Mouse (Mus musculus) CH12.LX (cell line): ENCODE measurements around the gene Psd. TPM values are rescaled to one million over a fixed set of nuclear protein-coding genes. Genes with fewer than 3 reads are reported as not detected.

ENCODE experiments used
- DNase-seq: peaks from one replicate; pipeline ENCODE4 v3.0.0-alpha.2; 2013; ENCODE audit errors: extremely low read depth
- H3K27ac ChIP-seq: 2 replicates; pipeline ENCODE4 v1.5.1; 2012; ENCODE audit warnings: low read depth, mild to moderate bottlenecking, control low read depth, moderate library complexity; ENCODE audit not compliant: insufficient read depth
- H3K27me3 ChIP-seq: replicated peaks from 2 replicates; pipeline ENCODE3; 2012; ENCODE audit warnings: inconsistent platforms
- H3K36me3 ChIP-seq, 2 experiments: replicated peaks in 1 of 2; 2 replicates each; pipeline versions ENCODE3 to v1.6.1; 2012; ENCODE audit warnings: inconsistent platforms in 1 of 2, low read length in 1 of 2, mild to moderate bottlenecking in 1 of 2, mixed read lengths in 1 of 2, moderate library complexity in 1 of 2; ENCODE audit not compliant: control insufficient read depth in 1 of 2, insufficient read depth in 1 of 2
- H3K4me1 ChIP-seq, 2 experiments: 2 replicates each; pipeline ENCODE4 v1.6.1; 2012; ENCODE audit warnings: inconsistent platforms in 1 of 2, moderate library complexity in 1 of 2; ENCODE audit not compliant: insufficient read depth in 2 of 2, control insufficient read depth in 1 of 2
- H3K4me2 ChIP-seq: 2 replicates; pipeline ENCODE4 v1.6.1; 2012; ENCODE audit warnings: low read depth, mild to moderate bottlenecking, control low read depth; ENCODE audit not compliant: poor library complexity, insufficient read depth, severe bottlenecking
- H3K4me3 ChIP-seq, 3 experiments: fragments of 150-350 bp in 1 of 3; sonication (generic) in 1 of 3; replicated peaks in 1 of 3; 2 replicates each; pipeline versions ENCODE3 to v1.5.1; 2011 to 2012; ENCODE audit warnings: low read depth in 2 of 3, low read length in 2 of 3, mild to moderate bottlenecking in 2 of 3, moderate library complexity in 2 of 3, control low read depth in 1 of 3, improper control_type of control experiment in 1 of 3, inconsistent platforms in 1 of 3, mixed read lengths in 1 of 3; ENCODE audit not compliant: poor library complexity in 1 of 3
- H3K79me2 ChIP-seq: replicated peaks from 2 replicates; pipeline ENCODE4 v1.6.1; 2012; ENCODE audit warnings: mild to moderate bottlenecking, moderate library complexity; ENCODE audit not compliant: control insufficient read depth, poor library complexity, insufficient read depth, severe bottlenecking; ENCODE audit errors: extremely low read depth
- H3K9ac ChIP-seq: 2 replicates; pipeline ENCODE4 v1.6.1; 2012; ENCODE audit warnings: low read depth, mild to moderate bottlenecking, control low read depth, moderate library complexity; ENCODE audit not compliant: insufficient read depth
- H3K9me3 ChIP-seq: replicated peaks from 2 replicates; pipeline ENCODE3; 2012; ENCODE audit warnings: low read length, inconsistent platforms, mixed read lengths
- CHD1 ChIP-seq: IDR thresholded peaks from 2 replicates; pipeline ENCODE4 v1.6.1; 2012; ENCODE audit warnings: low read depth, low read length, improper control_type of control experiment, inconsistent platforms
- CHD2 ChIP-seq: IDR thresholded peaks from 2 replicates; pipeline ENCODE4 v1.6.1; 2011; ENCODE audit warnings: low read length, improper control_type of control experiment
- ELF1 ChIP-seq: IDR thresholded peaks from 2 replicates; pipeline ENCODE4 v1.6.1; 2014; ENCODE audit warnings: low read depth, mild to moderate bottlenecking, inconsistent platforms, low read length, improper control_type of control experiment
- EP300 ChIP-seq: IDR thresholded peaks from 2 replicates; pipeline ENCODE4 v1.6.1; 2011; ENCODE audit warnings: low read length, improper control_type of control experiment
- ETS1 ChIP-seq: conservative IDR thresholded peaks from 2 replicates; pipeline ENCODE4 v1.6.1; 2012; ENCODE audit warnings: low read depth, mild to moderate bottlenecking, inconsistent platforms, low read length, improper control_type of control experiment, moderate library complexity
- IRF4 ChIP-seq: IDR thresholded peaks from 2 replicates; pipeline ENCODE4 v1.6.1; 2014; ENCODE audit warnings: low read depth, mild to moderate bottlenecking, inconsistent platforms, low read length, improper control_type of control experiment
- JUN ChIP-seq: IDR thresholded peaks from 2 replicates; pipeline ENCODE4 v1.6.1; 2011; ENCODE audit warnings: low read depth, mild to moderate bottlenecking, low read length, improper control_type of control experiment, moderate library complexity; ENCODE audit not compliant: insufficient read depth
- MAFK ChIP-seq: IDR thresholded peaks from 2 replicates; pipeline ENCODE4 v1.6.1; 2011; ENCODE audit warnings: low read length, improper control_type of control experiment; ENCODE audit not compliant: insufficient replicate concordance
- MAX ChIP-seq: IDR thresholded peaks from 2 replicates; pipeline ENCODE4 v1.6.1; 2011; ENCODE audit warnings: low read length, improper control_type of control experiment
- MAZ ChIP-seq: IDR thresholded peaks from 2 replicates; pipeline ENCODE4 v1.6.1; 2012; ENCODE audit warnings: low read depth, mild to moderate bottlenecking, inconsistent platforms, low read length, improper control_type of control experiment, moderate library complexity
- MEF2A ChIP-seq: IDR thresholded peaks from 2 replicates; pipeline ENCODE4 v1.6.1; 2014; ENCODE audit warnings: low read depth, mild to moderate bottlenecking, inconsistent platforms, low read length, improper control_type of control experiment, borderline replicate concordance
- MXI1 ChIP-seq: IDR thresholded peaks from 2 replicates; pipeline ENCODE4 v1.6.1; 2011; ENCODE audit warnings: mild to moderate bottlenecking, low read depth, low read length, improper control_type of control experiment
- MYC ChIP-seq: IDR thresholded peaks from 2 replicates; pipeline ENCODE4 v1.6.1; 2011; ENCODE audit warnings: low read depth, mild to moderate bottlenecking, improper control_type of control experiment, low read length
- NELFE ChIP-seq: IDR thresholded peaks from 2 replicates; pipeline ENCODE4 v1.6.1; 2011; ENCODE audit warnings: low read depth, low read length, improper control_type of control experiment
- NRF1 ChIP-seq: IDR thresholded peaks from 2 replicates; pipeline ENCODE4 v1.6.1; 2014; ENCODE audit warnings: low read depth, mild to moderate bottlenecking, inconsistent platforms, low read length, improper control_type of control experiment, moderate library complexity
- PAX5 ChIP-seq: IDR thresholded peaks from 2 replicates; pipeline ENCODE4 v1.6.1; 2012; ENCODE audit warnings: low read length, inconsistent platforms, mixed read lengths
- RAD21 ChIP-seq: IDR thresholded peaks from 2 replicates; pipeline ENCODE4 v1.6.1; 2011; ENCODE audit warnings: low read depth, mild to moderate bottlenecking, low read length, improper control_type of control experiment, moderate library complexity
- RCOR1 ChIP-seq: conservative IDR thresholded peaks from 2 replicates; pipeline ENCODE4 v1.6.1; 2012; ENCODE audit warnings: low read depth, mild to moderate bottlenecking, inconsistent platforms, low read length, improper control_type of control experiment
- SIN3A ChIP-seq: IDR thresholded peaks from 2 replicates; pipeline ENCODE4 v1.6.1; 2012; ENCODE audit warnings: low read length, improper control_type of control experiment, inconsistent platforms
- SMC3 ChIP-seq: IDR thresholded peaks from 2 replicates; pipeline ENCODE4 v1.6.1; 2011; ENCODE audit warnings: low read depth, low read length, improper control_type of control experiment
- USF1 ChIP-seq: IDR thresholded peaks from 2 replicates; pipeline ENCODE4 v1.6.1; 2014; ENCODE audit warnings: low read depth, mild to moderate bottlenecking, inconsistent platforms, low read length, improper control_type of control experiment
- USF2 ChIP-seq: conservative IDR thresholded peaks from 2 replicates; pipeline ENCODE4 v1.6.1; 2011; ENCODE audit warnings: low read depth, low read length, improper control_type of control experiment
- ZMIZ1 ChIP-seq: IDR thresholded peaks from 2 replicates; pipeline ENCODE4 v1.6.1; 2012; ENCODE audit warnings: low read depth, mild to moderate bottlenecking, inconsistent platforms, low read length, improper control_type of control experiment
- dilution Hi-C: fragments of 300-500 bp; cut with MboI; formaldehyde crosslinking; loops from 2 replicates; pipeline ENCODE4 v1.14.3; 2020; ENCODE audit warnings: low sequenced_read_pairs; ENCODE audit not compliant: extremely low pct_unique_long_range_greater_than_20kb, extremely low pct_ligation_motif_present
- in situ Hi-C: fragments of 300-500 bp; cut with MboI; formaldehyde crosslinking; loops from 3 replicates; pipeline ENCODE4 v1.14.3; 2019; ENCODE audit warnings: low sequenced_read_pairs, low pct_ligation_motif_present, low pct_unique_long_range_greater_than_20kb, mixed read lengths
- polyA plus RNA-seq: library from polyadenylated mRNA; unstranded; fragments of >175 nt; gene quantifications from 2 replicates; pipeline ENCODE4 v1.2.1, GENCODE M21; 2012; ENCODE audit warnings: low read depth; ENCODE audit not compliant: insufficient read length
- total RNA-seq, 2 experiments: library from RNA; depleted of rRNA; stranded (reverse); fragments of 300-350 nt in 1 of 2; fragments of >200 nt in 1 of 2; gene quantifications; 2 replicates each; pipeline ENCODE4 v1.2.3; 2012 to 2014

Gene Psd
- total and polyA plus RNA-seq, 3 experiments, result 0.70 to 20.1 (median 2.2) TPM

DNA sequence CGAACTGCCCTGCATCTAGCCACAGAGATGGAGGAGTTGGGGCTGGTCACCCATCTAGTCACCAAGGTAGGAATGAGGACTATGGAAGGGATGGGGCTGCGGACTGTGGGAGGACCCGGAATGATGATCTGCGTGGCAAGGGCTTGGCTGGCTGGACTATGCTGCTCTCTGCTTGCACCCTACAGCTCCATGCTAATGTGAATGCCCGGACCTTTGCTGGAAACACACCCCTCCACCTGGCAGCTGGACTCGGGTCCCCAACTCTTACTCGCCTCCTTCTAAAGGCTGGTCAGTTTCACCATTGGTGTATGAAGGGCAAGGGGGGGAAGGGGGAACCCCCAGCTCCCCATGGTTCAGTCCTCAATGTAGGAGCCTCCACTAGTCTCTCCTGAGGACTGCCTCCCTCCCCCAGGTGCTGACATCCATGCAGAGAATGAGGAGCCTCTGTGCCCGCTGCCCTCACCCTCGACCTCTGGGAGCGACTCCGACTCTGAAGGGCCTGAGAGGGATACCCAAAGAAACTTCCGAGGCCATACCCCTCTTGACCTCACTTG lies 16.6 kb downstream of the Psd start:
- in situ Hi-C loops, result no loop called here

DNA sequence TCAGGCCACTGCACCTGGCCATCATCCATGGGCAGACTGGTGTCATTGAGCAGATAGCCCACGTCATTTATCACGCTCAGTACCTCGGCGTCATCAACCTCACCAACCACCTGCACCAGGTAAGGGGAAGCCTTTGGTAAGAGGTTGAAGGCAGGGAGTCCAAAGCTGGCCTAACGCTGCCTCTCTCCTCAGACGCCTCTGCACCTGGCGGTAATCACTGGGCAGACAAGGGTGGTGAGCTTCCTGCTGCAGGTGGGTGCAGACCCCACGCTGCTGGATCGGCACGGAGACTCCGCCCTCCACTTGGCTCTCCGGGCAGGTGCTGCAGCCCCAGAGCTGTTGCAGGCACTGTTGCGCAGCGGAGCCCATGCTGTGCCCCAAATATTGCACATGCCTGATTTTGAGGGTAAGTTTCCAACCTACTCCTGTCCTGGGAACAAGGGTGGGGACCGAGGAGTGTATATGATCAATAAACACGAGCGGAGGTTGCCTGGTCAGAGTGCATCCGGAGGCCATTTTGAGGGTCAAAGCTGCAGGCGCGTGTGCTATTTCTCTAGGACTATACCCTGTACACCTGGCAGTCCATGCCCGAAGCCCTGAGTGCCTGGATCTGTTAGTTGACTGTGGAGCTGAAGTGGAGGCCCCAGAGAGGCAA lies 17.2 kb downstream of the Psd start:
- no peaks in the 10 kb centered on the region for H3K9me3 ChIP-seq
- no peak overlapping the region for H3K9ac ChIP-seq
- H3K4me2 ChIP-seq, result no peak overlapping the region
- peaks cover 4 to 34% of the 10 kb centered on the region in 2 experiments for H3K4me1 ChIP-seq
- in situ Hi-C loops, result no loop called here
- TF ChIP-seq MYC (no peak), MXI1 (no peak), USF1 (no peak), ZMIZ1 (no peak), MAZ (no peak), CHD1 (no peak), EP300 (no peak), ETS1 (no peak), MAFK (no peak), NELFE (no peak), RAD21 (no peak), MEF2A (no peak), IRF4 (no peak), MAX (no peak), USF2 (no peak)
- TF ChIP-seq, all 38 proteins: peak for 0
- no peaks in the 10 kb centered on the region for H3K27me3 ChIP-seq
- H3K36me3 ChIP-seq, result peaks cover 79 to 82% of the 10 kb centered on the region in 2 experiments
- dilution Hi-C loops, result no loop called here
- H3K79me2 ChIP-seq, result peaks cover 6% of the 10 kb centered on the region
- DNase-seq, result no peak
- no peak overlapping the region for H3K27ac ChIP-seq
- H3K4me3 ChIP-seq, result no peak overlapping the region

More for the DNA sequence above, 16.6 kb downstream of the Psd start:
- Histone ChIP-seq H3K9me3 (no peaks in the 10 kb centered on the region), H3K4me3 (no peak overlapping the region), H3K9ac (no peak overlapping the region), H3K27ac (no peak overlapping the region), H3K4me1 (peaks cover 4 to 40% of the 10 kb centered on the region in 2 experiments), H3K27me3 (no peaks in the 10 kb centered on the region), H3K36me3 (peaks cover 79 to 89% of the 10 kb centered on the region in 2 experiments), H3K4me2 (no peak overlapping the region), H3K79me2 (peaks cover 6% of the 10 kb centered on the region)
- TF ChIP-seq SMC3 (no peak), RCOR1 (no peak), NRF1 (no peak), SIN3A (no peak), PAX5 (no peak), JUN (no peak), CHD2 (no peak), MXI1 (no peak), MAFK (no peak), MEF2A (no peak), ELF1 (no peak)
- dilution Hi-C loops, result no loop called here
- no peak for DNase-seq
